Mouse (Mus musculus) ES-E14 (cell line): Measurements from ENCODE around the gene Zfp865. TPM values are rescaled to one million over a fixed set of nuclear protein-coding genes. Genes with fewer than 3 reads are reported as not detected.
A peak's percentile ranks its signal among the peaks of the same experiment; 100 is the strongest.

ENCODE experiments used
- DNase-seq: peaks from one replicate; pipeline ENCODE4 v3.0.0-alpha.2; 2013; ENCODE audit warnings: low read depth, low spot score
- H3K27ac ChIP-seq: 2 replicates; pipeline ENCODE4 v1.5.1; 2012; ENCODE audit warnings: low read depth, mild to moderate bottlenecking, low read length, moderate library complexity, mixed read lengths; ENCODE audit not compliant: poor library complexity, insufficient read depth, severe bottlenecking
- H3K36me3 ChIP-seq: 2 replicates; pipeline ENCODE4 v1.6.1; 2012; ENCODE audit warnings: mild to moderate bottlenecking, low read length, moderate library complexity, mixed read lengths; ENCODE audit not compliant: control insufficient read depth, poor library complexity, insufficient read depth, severe bottlenecking
- H3K4me1 ChIP-seq, 2 experiments: fragments of 150-350 bp in 1 of 2; sonication (generic) in 1 of 2; 2 replicates each; pipeline ENCODE4 v1.6.1; 2012; ENCODE audit warnings: low read length in 2 of 2, mild to moderate bottlenecking in 1 of 2, mixed read lengths in 1 of 2; ENCODE audit not compliant: control insufficient read depth in 2 of 2, insufficient read depth in 2 of 2, poor library complexity in 1 of 2
- H3K4me3 ChIP-seq, 2 experiments: fragments of 150-350 bp in 1 of 2; sonication (generic) in 1 of 2; 2 replicates each; pipeline ENCODE4 v1.5.1; 2012; ENCODE audit warnings: low read length in 2 of 2, low read depth in 1 of 2, mild to moderate bottlenecking in 1 of 2, mixed read lengths in 1 of 2; ENCODE audit not compliant: insufficient read depth in 1 of 2, poor library complexity in 1 of 2, severe bottlenecking in 1 of 2
- H3K9ac ChIP-seq: 2 replicates; pipeline ENCODE4 v1.6.1; 2012; ENCODE audit warnings: low read depth, mild to moderate bottlenecking, low read length, mixed read lengths; ENCODE audit not compliant: poor library complexity, insufficient read depth, severe bottlenecking
- H3K9me3 ChIP-seq: fragments of 150-350 bp; sonication (generic); 2 replicates; pipeline ENCODE4 v1.6.1; 2012; ENCODE audit warnings: low read depth, mild to moderate bottlenecking, low read length; ENCODE audit not compliant: control insufficient read depth, insufficient read depth
- CHD2 ChIP-seq: IDR thresholded peaks from 2 replicates; pipeline ENCODE4 v1.6.1; 2014; ENCODE audit warnings: mild to moderate bottlenecking, low read depth, low read length, inconsistent platforms
- HCFC1 ChIP-seq: IDR thresholded peaks from 2 replicates; pipeline ENCODE4 v1.6.1; 2012; ENCODE audit warnings: low read length, inconsistent platforms, borderline replicate concordance; ENCODE audit not compliant: insufficient read depth
- MAFK ChIP-seq: IDR thresholded peaks from 2 replicates; pipeline ENCODE4 v1.6.1; 2014; ENCODE audit warnings: mild to moderate bottlenecking, low read depth, low read length, inconsistent platforms; ENCODE audit not compliant: insufficient read depth
- ZC3H11A ChIP-seq: IDR thresholded peaks from 2 replicates; pipeline ENCODE4 v1.6.1; 2012; ENCODE audit warnings: low read depth, mild to moderate bottlenecking, inconsistent platforms, low read length, borderline replicate concordance
- ZNF384 ChIP-seq: IDR thresholded peaks from 2 replicates; pipeline ENCODE4 v1.6.1; 2012; ENCODE audit warnings: low read depth, low read length, inconsistent platforms
- in situ Hi-C, 2 experiments: fragments of 600-800 bp; cut with MboI; formaldehyde crosslinking; loops; one replicate each; pipeline ENCODE4 v1.15.1; 2025; ENCODE audit warnings: low sequenced_read_pairs in 2 of 2, inconsistent platforms in 1 of 2; ENCODE audit not compliant: unreplicated experiment in 2 of 2
- total RNA-seq: library from RNA; depleted of rRNA; stranded (reverse); fragments of 300-350 nt; gene quantifications from 2 replicates; pipeline ENCODE4 v1.2.3, GENCODE M21; 2012

Zfp865 gene
- total RNA-seq, 1 experiment = 12.9 TPM

- in situ Hi-C loops = no loop called here
Measured at GRCm38 (mm10) chr7:5051193-5052192, 31.3 kb downstream of the Zfp865 start, which contains the start of gene Zfp580. TSS of gene Zfp580 (plus strand) at chr7:5051538.

DNA sequence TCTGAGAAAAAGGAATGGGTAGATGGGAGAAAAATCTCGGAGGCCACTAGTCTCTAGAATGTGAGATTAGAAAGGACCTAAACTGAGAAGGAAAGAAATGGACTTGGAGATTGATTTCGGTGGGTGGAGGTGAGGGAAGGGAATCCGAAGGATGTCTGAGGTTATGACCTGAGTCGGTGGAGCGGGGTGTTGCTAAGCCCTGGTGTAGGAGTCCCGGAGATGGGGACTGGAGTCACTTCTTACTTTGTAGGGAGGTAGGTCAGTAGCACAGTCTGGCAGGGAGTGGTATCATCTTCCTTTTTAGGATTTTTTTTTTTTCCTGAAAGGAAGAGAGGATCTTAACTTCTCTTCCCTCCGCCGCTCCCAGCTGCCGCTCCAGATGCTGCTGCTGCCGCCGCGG lies 32.3 kb downstream of the Zfp865 start:
- peak overlapping the region; percentile 87 for H3K9ac ChIP-seq
- no peak for DNase-seq
- TF ChIP-seq ZNF384 (no peak), CHD2 (no peak), ZC3H11A (no peak), MAFK (no peak), HCFC1 (no peak)
- peak overlapping the region; percentile 68 to 86 for H3K4me3 ChIP-seq
- no peaks in the 10 kb centered on the region for H3K9me3 ChIP-seq
- H3K27ac ChIP-seq = no peak overlapping the region
- in situ Hi-C loops = no loop called here
- no peaks in the 10 kb centered on the region for H3K36me3 ChIP-seq
- H3K4me1 ChIP-seq = peaks cover 3 to 6% of the 10 kb centered on the region in 2 experiments; a peak in 1 of 4 replicates

More at GRCm38 (mm10) chr7:5051193-5052192, 31.3 kb downstream of the Zfp865 start, which contains the start of gene Zfp580:
- Histone ChIP-seq H3K36me3 (no peaks in the 10 kb centered on the region), H3K27ac (no peak within 1 kb of the TSS), H3K4me1 (peaks cover 3% of the 10 kb centered on the region in 2 experiments; a peak in 1 of 4 replicates), H3K4me3 (peak within 1 kb of the TSS; percentile 68 to 86), H3K9me3 (no peaks in the 10 kb centered on the region), H3K9ac (peak within 1 kb of the TSS; percentile 87)
- no peak for DNase-seq
- TF ChIP-seq CHD2 = no peak
- peak; percentile 84; the same call in 1 of the 2 replicates for TF ChIP-seq HCFC1

DNA sequence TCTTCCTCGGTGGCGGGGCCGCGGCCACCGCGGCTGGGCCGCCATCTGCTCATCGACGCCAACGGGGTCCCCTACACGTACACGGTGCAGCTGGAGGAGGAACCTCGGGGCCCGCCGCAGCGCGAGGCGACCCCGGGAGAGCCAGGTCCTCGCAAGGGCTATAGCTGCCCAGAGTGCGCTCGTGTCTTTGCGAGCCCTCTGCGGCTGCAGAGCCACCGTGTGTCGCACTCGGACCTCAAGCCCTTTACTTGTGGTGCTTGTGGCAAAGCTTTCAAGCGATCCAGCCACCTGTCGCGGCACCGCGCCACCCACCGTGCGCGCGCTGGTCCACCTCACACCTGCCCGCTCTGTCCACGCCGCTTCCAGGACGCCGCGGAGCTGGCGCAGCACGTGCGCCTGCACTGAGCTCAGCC lies 32.8 kb downstream of the Zfp865 start:
- H3K4me1 ChIP-seq = peaks cover 3 to 10% of the 10 kb centered on the region in 2 experiments; a peak in 1 of 4 replicates
- no peak for DNase-seq
- no peak for TF ChIP-seq HCFC1
- TF ChIP-seq ZNF384 = no peak
- no peak for TF ChIP-seq CHD2
- no peak for TF ChIP-seq ZC3H11A
- TF ChIP-seq MAFK = no peak
- no peaks in the 10 kb centered on the region for H3K9me3 ChIP-seq
- no peak overlapping the region for H3K27ac ChIP-seq
- in situ Hi-C loops = no loop called here
- peak overlapping the region; percentile 68 to 86 for H3K4me3 ChIP-seq
- no peaks in the 10 kb centered on the region for H3K36me3 ChIP-seq
- peak overlapping the region; percentile 71 for H3K9ac ChIP-seq

- H3K4me1 ChIP-seq = peaks cover 3 to 11% of the 10 kb centered on the region in 2 experiments; a peak in 1 of 4 replicates
- in situ Hi-C loops = no loop called here
- no peaks in the 10 kb centered on the region for H3K36me3 ChIP-seq
- DNase-seq = no peak
- no peak overlapping the region for H3K27ac ChIP-seq
- peak overlapping the region; percentile 70; the same call in 1 of the 2 replicates for H3K9ac ChIP-seq
- TF ChIP-seq ZC3H11A (no peak), ZNF384 (no peak), HCFC1 (peak; percentile 61; the same call in 1 of the 2 replicates), MAFK (no peak)
- H3K9me3 ChIP-seq = no peaks in the 10 kb centered on the region
- H3K4me3 ChIP-seq = peak overlapping the region; percentile 68 to 86
Measured at GRCm38 (mm10) chr7:5053456-5054179, 33.4 kb downstream of the Zfp865 start.
